ENCODE assay signal across 22 mouse cellular contexts in the genomic region with DNA sequence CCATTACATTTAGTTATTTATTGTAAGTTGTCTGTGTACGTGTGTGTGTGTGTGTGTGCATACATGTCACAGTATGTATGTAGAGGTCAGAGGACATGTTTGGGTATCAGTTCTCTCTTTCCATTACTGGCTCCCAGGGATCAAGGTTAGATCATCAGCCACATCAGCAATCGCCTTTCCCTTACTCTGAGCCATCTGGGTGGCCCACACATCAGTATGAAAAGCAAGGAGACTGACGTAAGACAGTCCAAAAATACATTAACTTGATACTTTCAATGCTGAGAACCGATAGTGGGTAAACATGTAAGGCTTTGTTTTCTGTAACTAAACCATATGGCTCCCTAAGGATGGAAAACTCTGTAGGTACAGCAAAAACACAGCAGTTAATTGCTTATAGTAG.
"Had no signal": no experiment of that assay in that cellular context is flagged by ENCODE, and none has a peak within 500 bp of the region (broad histone marks: within the 10 kb centered on the region; RNA-seq: fewer than 3 reads in every experiment).

No protein-coding gene starts in this region.

- H3K4me3 ChIP-seq: kidney, embryonic 15.5 days; limb, embryonic 12.5 days; limb, embryonic 15.5 days; liver, embryonic 15.5 days; lung, embryonic 15.5 days; neural tube, embryonic 12.5 days; neural tube, embryonic 15.5 days had no signal

- H3K27me3 ChIP-seq: kidney, embryonic 15.5 days; limb, embryonic 12.5 days; limb, embryonic 15.5 days; liver, embryonic 15.5 days; lung, embryonic 15.5 days; neural tube, embryonic 12.5 days; neural tube, embryonic 15.5 days had no signal

- H3K27ac ChIP-seq: kidney, embryonic 15.5 days; limb, embryonic 12.5 days; limb, embryonic 15.5 days; liver, embryonic 15.5 days; lung, embryonic 15.5 days; neural tube, embryonic 12.5 days; neural tube, embryonic 15.5 days; stomach, postnatal 0 days had no signal

- H3K4me1 ChIP-seq: limb, embryonic 12.5 days; limb, embryonic 15.5 days; neural tube, embryonic 12.5 days had no signal

- H3K36me3 ChIP-seq: kidney, embryonic 15.5 days; limb, embryonic 12.5 days; limb, embryonic 15.5 days; liver, embryonic 15.5 days; lung, embryonic 15.5 days; neural tube, embryonic 12.5 days; neural tube, embryonic 15.5 days had no signal

- DNase-seq: kidney, adult 8-10 months; kidney, postnatal 10 days; kidney, postnatal 4 days; left cerebral cortex, postnatal 4 days; lung, adult 18-20 months; lung, postnatal 10 days; lung, postnatal 36 days; midbrain, embryonic 14.5 days; right cerebral cortex, adult 18-20 months; right cerebral cortex, postnatal 14 days; right cerebral cortex, postnatal 4 days; thymus, adult 2 months; thymus, postnatal 14 days; thymus, postnatal 4 days had no signal
